Mouse (Mus musculus) forelimb bud, embryonic 11.5 days (tissue): Measurements from ENCODE around the gene Card6.

Experiments used
- DNase-seq: peaks from one replicate; pipeline ENCODE4 v3.0.0-alpha.2; 2012; ENCODE audit warnings: low read depth, low spot score

Card6 gene

GRCm38 (mm10) chr15:5088850-5089608 lies 19.3 kb downstream of the Card6 start:
- DNase-seq: peak; percentile 13

DNA sequence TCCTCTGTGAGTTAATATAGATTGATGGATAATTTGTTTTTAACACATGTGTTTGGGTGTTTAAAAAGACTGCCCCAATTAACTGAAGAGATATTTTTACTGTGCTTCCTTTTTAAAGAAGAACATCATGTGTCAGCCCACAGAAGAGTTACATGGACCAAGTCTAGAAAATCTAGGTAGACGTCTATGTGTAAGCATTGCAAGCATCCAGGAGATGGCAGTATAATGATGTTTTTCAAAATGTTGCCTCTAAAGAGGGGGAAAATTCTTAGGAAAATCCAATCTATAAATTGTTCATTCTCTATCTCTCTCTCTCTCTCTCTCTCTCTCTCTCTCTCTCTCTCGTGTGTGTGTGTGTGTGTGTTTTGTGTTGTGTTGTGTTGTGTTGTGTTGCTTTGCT lies 22.2 kb downstream of the Card6 start:
- DNase-seq: peak; percentile 30

DNA sequence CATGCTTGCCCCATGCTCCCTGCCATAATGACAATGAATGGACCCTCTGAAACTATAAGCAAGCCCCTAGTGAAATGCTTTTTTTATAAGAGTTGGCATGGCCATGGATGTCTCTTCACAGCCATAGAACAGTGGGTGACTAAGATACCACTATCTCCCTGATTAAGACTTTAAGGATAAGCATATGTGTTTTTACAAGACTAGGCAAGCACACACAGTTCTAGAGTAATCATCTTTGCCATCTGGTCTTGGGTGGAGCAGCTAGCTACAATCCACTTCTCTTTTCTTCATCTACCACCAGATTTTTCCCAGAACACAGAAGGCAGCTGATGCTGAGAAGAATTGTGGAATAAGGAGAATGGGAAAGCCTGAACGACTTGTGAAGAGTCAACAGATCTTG lies 27.1 kb downstream of the Card6 start:
- no peak for DNase-seq

DNA sequence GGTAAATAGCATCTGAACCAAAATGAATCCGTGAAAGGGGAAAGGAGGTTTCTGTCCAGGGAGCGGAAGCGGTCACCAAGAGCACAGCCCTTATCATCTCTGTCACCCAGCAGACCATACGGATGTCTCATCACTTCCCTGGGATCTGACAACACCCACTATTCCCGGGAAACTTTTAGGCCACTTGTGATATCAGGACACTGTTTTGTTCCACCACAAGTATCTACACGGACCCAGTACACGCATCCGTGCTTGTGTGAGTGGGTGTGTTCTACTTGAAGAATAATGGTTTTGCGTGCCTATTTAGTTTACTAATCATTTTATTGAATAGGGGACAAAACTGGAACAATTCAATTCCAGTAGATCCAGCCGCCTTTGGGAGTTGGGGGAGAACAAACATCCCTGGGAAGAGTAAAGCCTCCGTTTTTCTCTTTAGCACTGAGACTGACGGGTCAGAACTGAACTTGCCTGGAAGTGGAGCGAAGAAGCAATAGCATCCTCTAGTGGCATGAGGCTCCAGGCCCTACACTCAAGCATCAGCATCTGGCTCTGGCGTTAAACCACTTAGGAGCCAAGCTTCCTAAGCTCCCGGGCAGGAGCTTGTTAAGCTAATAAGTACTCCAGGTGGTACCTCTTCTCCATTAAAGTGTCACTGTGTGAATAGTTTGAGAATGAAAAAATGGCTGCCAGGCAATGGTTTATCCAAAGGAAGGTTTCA lies 39.4 kb downstream of the Card6 start:
- peak; percentile 62 for DNase-seq

GRCm38 (mm10) chr15:5063635-5064034 lies 44.7 kb downstream of the Card6 start, which contains the start of gene C7:
TSS of gene C7 (minus strand) at chr15:5063740.
- DNase-seq: no peak
